Mouse (Mus musculus): ENCODE data around the gene Susd4.

GRCm38 (mm10) chr1:182878156-182878555, 114.5 kb downstream of the Susd4 start:
- TF ChIP-seq CTCF (IDR thresholded peaks at IDR 0.05; ENCODE audit: borderline replicate concordance, control insufficient read depth, extremely low read depth, insufficient read depth, low read length, poor library complexity) = no peak
- no peak for TF ChIP-seq POLR2A (IDR thresholded peaks at IDR 0.05; ENCODE audit: control insufficient read depth, extremely low read depth, insufficient read depth, low read length, poor library complexity)

Measured in thymus, adult 2 months (tissue).